Mouse (Mus musculus) heart, adult 2 months (tissue): ENCODE measurements around the gene Fam213a.

ENCODE experiments used
- CTCF ChIP-seq: fragments of 200-600 bp; IDR thresholded peaks from 2 replicates; pipeline ENCODE4 v1.8.1; 2022; ENCODE audit warnings: antibody characterized with exemption, mild to moderate bottlenecking, moderate library complexity
- POLR2A ChIP-seq: fragments of 200-500 bp; IDR thresholded peaks from 2 replicates; pipeline ENCODE4 v1.6.1; 2011; ENCODE audit warnings: mild to moderate bottlenecking, low read depth, low read length, control low read depth; ENCODE audit not compliant: insufficient read depth

GRCm38 (mm10) chr14:40949730-40950614 is 63.6 kb downstream of the Fam213a start:
- TF ChIP-seq POLR2A (no peak), CTCF (no peak)
